In genomic region chr2:125606220-125606845, GRCm38 (mm10) we compare ENCODE assay signal across 8 mouse cellular contexts. TPM values are rescaled to one million over a fixed set of nuclear protein-coding genes. Genes with fewer than 3 reads are reported as not detected.
A peak's percentile ranks its signal among the peaks of the same experiment; 100 is the strongest.
DNase-seq lines count a peak whose midpoint lies in the region; ATAC-seq lines count a peak whose summit lies in the region.
"Had no signal": no experiment of that assay in that cellular context is flagged by ENCODE, and none has a peak within 500 bp of the region (broad histone marks: within the 10 kb centered on the region; RNA-seq: fewer than 3 reads in every experiment).

No protein-coding gene starts in this region.

- WGBS in kidney, embryonic 15.5 days = 84% methylated on average over 17 of the region's 17 CpGs
- 67% methylated on average over 17 of the region's 17 CpGs for WGBS in embryonic facial prominence, embryonic 15.5 days
- WGBS in forebrain, embryonic 12.5 days = 87% methylated on average over 17 of the region's 17 CpGs

- intact Hi-C loops in heart, postnatal 14 days (cut with DNase I) = no loop called here

- no peaks in the 10 kb centered on the region for H3K9me3 ChIP-seq in kidney, embryonic 15.5 days (replicated peaks)
- no peaks in the 10 kb centered on the region for H3K9me3 ChIP-seq in embryonic facial prominence, embryonic 15.5 days (replicated peaks)
- H3K9me3 ChIP-seq in forebrain, embryonic 12.5 days = no peaks in the 10 kb centered on the region

- no peak overlapping the region for H3K4me2 ChIP-seq in kidney, embryonic 15.5 days
- H3K4me2 ChIP-seq in embryonic facial prominence, embryonic 15.5 days (replicated peaks) = no peak overlapping the region
- no peak overlapping the region for H3K4me2 ChIP-seq in forebrain, embryonic 12.5 days

- ATAC-seq in kidney, embryonic 15.5 days (replicated peaks; ENCODE audit: low FRiP score) = no peak
- no peak for ATAC-seq in embryonic facial prominence, embryonic 15.5 days (ENCODE audit: insufficient number of reproducible peaks, low FRiP score, low TSS enrichment, low read depth)
- no peak for ATAC-seq in forebrain, embryonic 12.5 days (ENCODE audit: low FRiP score)

- DNase-seq in kidney, postnatal 10 days = peak; percentile 39
- peak; percentile 49 to 57 for DNase-seq in heart, postnatal 14 days
- peak; percentile 63 for DNase-seq in lung, postnatal 36 days
- no peak for DNase-seq in MN1 (ENCODE audit: low spot score)

- no peaks in the 10 kb centered on the region for H3K27me3 ChIP-seq in kidney, embryonic 15.5 days
- H3K27me3 ChIP-seq in embryonic facial prominence, embryonic 15.5 days = no peaks in the 10 kb centered on the region
- H3K27me3 ChIP-seq in forebrain, embryonic 12.5 days = no peaks in the 10 kb centered on the region

- no peak overlapping the region for H3K27ac ChIP-seq in kidney, embryonic 15.5 days
- H3K27ac ChIP-seq in embryonic facial prominence, embryonic 15.5 days (replicated peaks) = peak overlapping the region; percentile 68
- no peak overlapping the region for H3K27ac ChIP-seq in forebrain, embryonic 12.5 days
- H3K27ac ChIP-seq: liver, embryonic 14.5 days had no signal

- H3K4me3 ChIP-seq in kidney, embryonic 15.5 days (replicated peaks) = no peak overlapping the region
- H3K4me3 ChIP-seq in embryonic facial prominence, embryonic 15.5 days (replicated peaks) = no peak overlapping the region
- no peak overlapping the region for H3K4me3 ChIP-seq in forebrain, embryonic 12.5 days (replicated peaks)

- H3K4me1 ChIP-seq in kidney, embryonic 15.5 days = no peaks in the 10 kb centered on the region
- H3K4me1 ChIP-seq in embryonic facial prominence, embryonic 15.5 days = no peaks in the 10 kb centered on the region
- H3K4me1 ChIP-seq in forebrain, embryonic 12.5 days = no peaks in the 10 kb centered on the region

- no peak overlapping the region for H3K9ac ChIP-seq in kidney, embryonic 15.5 days
- H3K9ac ChIP-seq in embryonic facial prominence, embryonic 15.5 days = no peak overlapping the region
- H3K9ac ChIP-seq in forebrain, embryonic 12.5 days = no peak overlapping the region
- H3K9ac ChIP-seq: liver, embryonic 14.5 days had no signal

- H3K36me3 ChIP-seq in kidney, embryonic 15.5 days = peaks cover 86% of the 10 kb centered on the region
- peaks cover 45% of the 10 kb centered on the region for H3K36me3 ChIP-seq in embryonic facial prominence, embryonic 15.5 days
- peaks cover 66% of the 10 kb centered on the region for H3K36me3 ChIP-seq in forebrain, embryonic 12.5 days (replicated peaks)

RNA-seq across cellular contexts. Expression of gene Cep152, which starts 18.6 kb away (rescaled TPM):
- 7.7 and 8.1 TPM in 2 replicates for polyA plus RNA-seq in kidney, embryonic 15.5 days (2015; fragmentation: Nextera tagmentation; extraction: Ambion mirVana)
- polyA plus RNA-seq in embryonic facial prominence, embryonic 15.5 days (2015; fragmentation: Nextera tagmentation; extraction: Ambion mirVana) = 7.3 and 8.3 TPM in 2 replicates
- 1 to 10 TPM; 2.1 TPM for total RNA-seq in heart, postnatal 14 days (2021)
- polyA plus RNA-seq in forebrain, embryonic 12.5 days (2016; fragmentation: Nextera tagmentation; extraction: Ambion mirVana) = 11.4 and 12.2 TPM in 2 replicates
